Mouse (Mus musculus): Measurements from ENCODE around the gene Xrcc5. TPM values are rescaled to one million over a fixed set of nuclear protein-coding genes. Genes with fewer than 3 reads are reported as not detected.

Xrcc5 gene
- total and polyA plus RNA-seq, 2 experiments from 2014 or later: 12.7 to 12.8 TPM

DNA sequence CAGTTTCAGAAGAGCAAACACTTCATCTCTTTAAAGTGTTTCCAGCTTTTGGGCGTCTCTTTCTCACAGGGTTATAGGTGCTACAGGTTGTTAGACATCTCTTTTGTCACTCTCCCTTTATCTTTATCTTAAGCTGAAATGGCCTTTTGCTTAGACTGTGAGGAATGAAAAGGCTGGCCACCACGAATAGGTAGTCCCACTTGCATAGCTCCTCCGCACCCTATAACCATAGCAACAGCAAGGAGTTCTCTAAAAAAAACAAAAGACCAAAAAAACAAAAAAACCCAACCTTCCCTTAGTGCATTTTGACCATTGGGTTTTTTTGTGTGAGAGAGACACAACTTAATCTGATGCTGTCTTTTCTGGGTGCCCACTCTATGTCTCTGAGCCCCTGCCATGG lies 127.3 kb downstream of the Xrcc5 start:
- Histone ChIP-seq H3K4me2 (ENCODE audit: low read depth) (no peak overlapping the region), H3K9ac (no peak overlapping the region), H3K4me3 (ENCODE audit: low read depth, low read length) (no peak overlapping the region), H3K4me1 (ENCODE audit: insufficient read depth) (peaks cover 3% of the 10 kb centered on the region; the same call in 1 of the 2 replicates), H3K9me3 (ENCODE audit: low read length) (no peaks in the 10 kb centered on the region), H3K27ac (ENCODE audit: low read depth, low read length) (no peak overlapping the region), H3K27me3 (ENCODE audit: insufficient read depth, low read length) (no peaks in the 10 kb centered on the region), H3K36me3 (ENCODE audit: insufficient read depth) (no peaks in the 10 kb centered on the region; the same call in 1 of the 2 replicates)
- ATAC-seq (no peak), DNase-seq (no peak)
- no peak for TF ChIP-seq CTCF (IDR thresholded peaks at IDR 0.05; ENCODE audit: low read depth)
- WGBS: 43% methylated on average over 3 of the region's 3 CpGs

DNA sequence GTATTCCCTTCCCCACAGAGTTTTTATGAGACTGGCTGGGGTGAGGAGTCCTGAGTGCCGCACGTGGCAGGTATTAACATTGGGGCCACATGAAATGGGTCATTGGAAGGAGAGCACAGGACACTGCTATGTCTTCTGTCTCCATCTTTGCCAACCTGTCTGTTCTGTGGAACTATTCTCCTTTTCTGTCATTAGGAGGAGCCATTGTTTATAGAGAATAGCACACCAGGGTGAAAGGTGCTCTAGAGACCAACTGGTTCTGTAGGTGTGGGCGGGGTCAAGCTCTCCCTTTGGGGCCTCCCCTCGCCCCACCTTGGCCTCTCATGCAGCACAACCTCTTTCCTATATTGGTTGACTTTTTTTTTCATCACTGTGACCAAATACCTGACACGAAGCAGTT lies 129.7 kb downstream of the Xrcc5 start:
- no peak overlapping the region for H3K4me3 ChIP-seq (ENCODE audit: low read depth, low read length)
- H3K4me1 ChIP-seq (ENCODE audit: insufficient read depth): peaks cover 3% of the 10 kb centered on the region; the same call in 1 of the 2 replicates
- H3K4me2 ChIP-seq (ENCODE audit: low read depth): no peak overlapping the region
- DNase-seq (no peak), ATAC-seq (no peak)
- no peaks in the 10 kb centered on the region for H3K27me3 ChIP-seq (ENCODE audit: insufficient read depth, low read length)
- no peak; the same call in 1 of the 2 replicates for TF ChIP-seq CTCF (IDR thresholded peaks at IDR 0.05; ENCODE audit: low read depth)
- H3K36me3 ChIP-seq (ENCODE audit: insufficient read depth): no peaks in the 10 kb centered on the region; the same call in 1 of the 2 replicates
- WGBS: 82% methylated on average over 5 of the region's 5 CpGs
- H3K27ac ChIP-seq (ENCODE audit: low read depth, low read length): no peak overlapping the region
- H3K9me3 ChIP-seq (ENCODE audit: low read length): no peaks in the 10 kb centered on the region
- H3K9ac ChIP-seq: no peak overlapping the region

DNA sequence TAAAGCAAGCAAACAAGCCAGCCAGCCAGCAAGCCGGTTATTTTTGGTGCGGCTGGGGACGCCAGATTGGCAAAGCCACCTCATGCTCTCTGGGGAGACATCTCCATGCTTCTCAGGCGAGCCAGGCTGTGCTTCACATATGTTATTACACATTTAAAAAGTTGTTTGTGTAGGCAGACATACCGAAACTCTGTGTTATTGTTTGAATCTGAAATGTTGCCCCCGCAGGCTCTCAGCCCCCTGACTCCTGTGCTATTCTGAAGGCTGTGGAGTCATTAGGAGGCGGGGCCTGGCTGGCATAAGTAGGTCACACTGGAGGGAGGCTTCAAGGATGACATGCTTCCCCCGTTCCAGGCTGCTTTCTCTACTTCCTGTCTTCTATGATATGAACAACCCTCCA lies 131.9 kb downstream of the Xrcc5 start:
- Histone ChIP-seq H3K9ac (no peak overlapping the region), H3K9me3 (ENCODE audit: low read length) (no peaks in the 10 kb centered on the region), H3K4me1 (ENCODE audit: insufficient read depth) (no peaks in the 10 kb centered on the region), H3K4me2 (ENCODE audit: low read depth) (no peak overlapping the region), H3K27me3 (ENCODE audit: insufficient read depth, low read length) (no peaks in the 10 kb centered on the region), H3K4me3 (ENCODE audit: low read depth, low read length) (no peak overlapping the region), H3K36me3 (ENCODE audit: insufficient read depth) (no peaks in the 10 kb centered on the region), H3K27ac (ENCODE audit: low read depth, low read length) (no peak overlapping the region)
- no peak for TF ChIP-seq CTCF (IDR thresholded peaks at IDR 0.05; ENCODE audit: low read depth)
- peak; percentile 77 for ATAC-seq
- DNase-seq: no peak
- WGBS: 56% methylated on average over 8 of the region's 8 CpGs

DNA sequence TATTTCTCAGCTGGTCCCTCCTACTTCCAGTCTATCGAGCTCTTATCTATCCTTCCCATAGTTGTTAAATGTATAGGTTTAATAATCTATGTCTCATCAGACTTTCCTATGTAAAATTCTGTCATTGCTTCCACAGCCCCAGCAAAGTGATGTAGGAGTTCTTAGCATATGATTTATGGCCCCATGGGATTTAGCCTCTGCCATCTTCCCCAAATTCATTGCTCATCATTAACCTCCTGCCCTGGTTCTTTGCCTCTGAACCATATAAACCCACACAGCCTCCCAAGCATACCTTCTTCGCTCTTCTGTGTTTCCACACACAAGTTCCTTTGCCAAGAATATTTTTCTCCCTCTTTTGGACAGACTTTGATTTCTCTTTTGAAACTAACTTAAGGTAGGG lies 135.5 kb downstream of the Xrcc5 start:
- Histone ChIP-seq H3K4me2 (ENCODE audit: low read depth) (no peak overlapping the region), H3K36me3 (ENCODE audit: insufficient read depth) (peaks cover 2% of the 10 kb centered on the region; the same call in 1 of the 2 replicates), H3K9me3 (ENCODE audit: low read length) (no peaks in the 10 kb centered on the region), H3K4me3 (ENCODE audit: low read depth, low read length) (no peak overlapping the region), H3K27ac (ENCODE audit: low read depth, low read length) (no peak overlapping the region), H3K9ac (no peak overlapping the region), H3K27me3 (ENCODE audit: insufficient read depth, low read length) (no peaks in the 10 kb centered on the region), H3K4me1 (ENCODE audit: insufficient read depth) (no peaks in the 10 kb centered on the region)
- DNase-seq (no peak), ATAC-seq (no peak)
- no peak for TF ChIP-seq CTCF (IDR thresholded peaks at IDR 0.05; ENCODE audit: low read depth)
- WGBS: 87% methylated on average over 2 of the region's 2 CpGs

Other genes with a start within 250 kb of the Xrcc5 start
- 1.7 and 1.9 TPM in 2 replicates for gene Mreg, start 95.1 kb upstream of the Xrcc5 start, total RNA-seq (2014; rRNA removed)
- gene Mreg, start 95.1 kb upstream of the Xrcc5 start, polyA plus RNA-seq (2015; fragmentation: Nextera tagmentation; extraction: Ambion mirVana): 1.7 and 2.1 TPM in 2 replicates
- 4.6 and 7.5 TPM in 2 replicates for gene Pecr, start 23.1 kb upstream of the Xrcc5 start, total RNA-seq (2014; rRNA removed)
- gene Pecr, start 23.1 kb upstream of the Xrcc5 start, polyA plus RNA-seq (2015; fragmentation: Nextera tagmentation; extraction: Ambion mirVana): 8.0 and 11.9 TPM in 2 replicates
- gene Tmem169, start 23.1 kb upstream of the Xrcc5 start, total RNA-seq (2014; rRNA removed): 36.1 and 38.8 TPM in 2 replicates
- gene Tmem169, start 23.1 kb upstream of the Xrcc5 start, polyA plus RNA-seq (2015; fragmentation: Nextera tagmentation; extraction: Ambion mirVana): 22.7 and 35.2 TPM in 2 replicates
- 31.2 and 33.2 TPM in 2 replicates for gene March4, start 229.5 kb downstream of the Xrcc5 start, total RNA-seq (2014; rRNA removed)
- 6.5 and 9.4 TPM in 2 replicates for gene March4, start 229.5 kb downstream of the Xrcc5 start, polyA plus RNA-seq (2015; fragmentation: Nextera tagmentation; extraction: Ambion mirVana)

All from forebrain, postnatal 0 days (tissue).